Mouse (Mus musculus): ENCODE measurements around the gene Map3k20.
A peak's percentile ranks its signal among the peaks of the same experiment; 100 is the strongest.

The Map3k20 gene

DNA sequence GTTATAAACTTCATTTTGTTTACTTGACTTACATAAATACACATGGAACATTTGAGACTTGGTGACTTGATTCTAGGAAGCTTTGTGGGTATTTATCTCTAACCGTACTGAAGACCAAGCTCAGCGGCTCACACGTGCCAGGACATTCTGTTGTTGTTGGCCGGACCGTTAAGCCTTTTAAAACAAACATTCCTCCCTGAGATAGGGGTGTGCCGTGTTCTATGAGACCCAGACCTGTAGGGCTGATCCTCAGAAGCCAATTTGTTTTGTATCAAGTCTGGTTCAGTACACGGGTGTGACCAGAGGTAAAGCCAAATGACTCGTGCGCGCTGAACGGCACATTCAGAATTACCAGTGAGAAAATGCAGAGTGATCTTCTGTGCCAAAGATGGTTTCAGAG, 97.9 kb downstream of the Map3k20 start:
- no peak for DNase-seq

DNA sequence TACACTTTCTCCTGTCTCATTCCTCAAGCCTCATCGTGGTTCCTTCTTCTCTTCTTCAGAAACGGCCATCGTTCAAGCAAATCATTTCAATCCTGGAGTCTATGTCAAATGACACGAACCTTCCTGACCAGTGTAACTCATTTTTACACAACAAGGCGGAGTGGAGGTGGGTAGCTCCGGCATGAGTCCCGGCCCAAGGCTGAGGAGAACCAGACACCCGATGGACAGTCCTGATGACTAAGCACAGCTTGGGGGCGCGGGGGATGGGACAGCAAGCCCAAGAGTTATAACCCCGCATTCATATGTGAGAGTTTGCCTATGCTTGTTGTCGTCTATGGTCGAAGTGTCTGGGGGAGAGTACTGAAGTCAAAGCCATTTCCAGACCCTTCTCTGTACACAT, 104.0 kb downstream of the Map3k20 start:
- no peak for DNase-seq

DNA sequence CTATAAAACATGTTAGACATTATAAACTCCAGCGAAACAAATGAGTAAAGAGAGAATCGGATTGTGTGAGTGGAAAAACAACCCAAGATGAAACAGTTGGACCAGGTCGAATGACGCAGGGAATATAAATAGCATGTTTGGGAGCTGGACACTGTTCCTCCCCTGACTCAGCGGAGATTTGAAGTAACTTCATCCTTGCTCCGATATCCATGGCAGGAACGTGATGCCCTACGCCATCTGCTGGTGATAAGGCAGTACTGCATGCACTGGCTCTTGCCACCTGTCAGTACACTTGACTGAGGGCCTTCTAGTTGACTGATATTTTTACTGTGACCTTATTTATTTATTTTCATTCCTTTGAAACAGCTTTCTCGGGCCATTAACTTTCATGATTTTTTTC, 104.5 kb downstream of the Map3k20 start:
- peak; percentile 86 to 89 for DNase-seq

DNA sequence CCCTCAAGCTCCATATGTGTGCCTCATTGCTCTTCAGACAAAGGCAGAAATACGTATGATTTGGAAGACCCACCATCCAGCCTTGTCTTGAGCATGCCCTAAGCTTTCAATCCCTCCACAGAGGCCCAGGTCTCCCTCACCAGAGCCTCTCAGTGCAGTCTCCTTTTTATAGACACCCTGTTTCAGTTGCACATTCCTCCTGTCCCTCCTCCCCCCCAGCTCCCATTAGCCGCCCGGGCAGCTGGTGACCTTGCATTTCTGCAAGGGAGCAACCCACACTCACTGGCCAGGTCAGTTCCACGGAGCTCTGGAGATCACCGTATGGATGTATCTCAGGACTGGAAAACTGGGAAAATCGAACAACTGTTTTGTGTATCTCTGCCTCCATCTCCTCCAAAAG, 105.0 kb downstream of the Map3k20 start:
- no peak for DNase-seq

DNA sequence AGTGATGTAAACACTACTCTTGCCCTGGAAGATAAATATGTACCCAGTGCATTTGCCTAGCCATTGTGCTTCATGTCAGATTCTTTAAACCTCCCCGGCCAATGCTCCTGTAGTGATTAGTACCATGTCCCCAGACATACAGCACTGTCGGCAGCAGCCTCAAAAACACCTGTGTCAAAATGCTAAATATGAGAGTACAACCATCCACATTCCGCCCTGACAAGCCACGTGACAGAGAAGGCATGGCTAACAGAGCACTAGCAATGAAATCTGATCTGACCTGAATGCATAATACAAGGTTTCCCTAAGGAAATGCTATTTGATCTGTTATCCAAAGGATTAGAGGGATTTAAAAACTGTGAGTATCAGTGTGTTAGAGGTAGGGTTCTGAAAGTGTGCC, 105.6 kb downstream of the Map3k20 start:
- DNase-seq: no peak

DNA sequence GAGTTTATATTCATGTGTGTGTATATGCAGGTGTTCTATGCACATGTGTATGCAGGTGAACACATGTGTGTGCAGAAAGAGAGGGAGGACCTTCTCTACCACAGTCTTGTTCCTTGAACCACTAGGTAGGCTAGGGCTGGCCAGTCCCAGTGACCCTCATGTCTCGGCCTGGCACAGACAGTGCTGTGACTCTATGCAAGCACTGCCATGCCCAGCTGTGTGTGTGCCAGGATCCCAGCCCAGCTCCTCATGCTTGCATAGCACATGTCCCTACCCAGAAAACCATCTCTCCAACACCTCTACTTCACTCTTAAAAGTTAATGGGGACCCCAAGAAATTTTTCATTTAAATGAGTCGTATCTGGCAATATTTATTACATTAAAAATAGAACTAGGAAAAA, 106.3 kb downstream of the Map3k20 start:
- no peak for DNase-seq

DNA sequence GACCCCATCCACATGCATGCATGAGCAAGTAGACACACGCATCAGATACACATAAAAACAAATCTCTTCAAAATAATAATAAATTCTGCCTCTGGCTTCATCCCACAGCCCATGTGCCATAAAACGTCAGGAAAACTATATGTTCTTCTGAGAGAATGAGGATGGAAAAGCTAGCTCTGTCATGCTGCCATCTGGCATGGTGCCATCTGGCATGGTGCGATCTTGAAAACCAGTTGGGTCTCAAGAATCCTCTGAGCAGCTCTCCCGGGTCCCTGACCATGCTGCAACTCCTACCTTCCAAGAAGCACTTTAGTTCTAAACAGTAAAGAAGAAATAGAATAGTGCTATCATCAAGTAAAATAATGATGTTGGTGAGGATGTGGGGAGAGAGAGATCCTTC, 106.9 kb downstream of the Map3k20 start:
- peak; percentile 47 to 69 for DNase-seq

DNA sequence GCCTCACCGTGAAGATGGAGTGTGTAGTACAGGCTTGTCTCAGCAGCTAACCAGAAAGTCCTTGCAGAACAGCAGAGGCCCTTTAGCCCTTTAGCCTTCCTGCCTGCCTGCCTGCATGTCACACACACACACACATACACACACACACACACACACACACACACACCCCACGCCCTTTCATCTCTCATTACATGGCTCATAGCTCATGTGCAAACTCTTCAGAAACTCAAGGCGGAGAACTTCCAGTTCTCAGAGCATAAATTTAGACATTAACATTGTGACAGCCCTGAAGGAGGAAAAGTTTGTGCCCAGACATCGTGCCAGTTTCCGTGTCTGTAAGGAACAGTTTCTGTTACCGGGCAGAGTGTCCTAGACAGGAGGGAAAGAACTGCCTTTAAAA, 111.5 kb downstream of the Map3k20 start:
- DNase-seq: peak in 1 of 2 experiments; percentile 43

DNA sequence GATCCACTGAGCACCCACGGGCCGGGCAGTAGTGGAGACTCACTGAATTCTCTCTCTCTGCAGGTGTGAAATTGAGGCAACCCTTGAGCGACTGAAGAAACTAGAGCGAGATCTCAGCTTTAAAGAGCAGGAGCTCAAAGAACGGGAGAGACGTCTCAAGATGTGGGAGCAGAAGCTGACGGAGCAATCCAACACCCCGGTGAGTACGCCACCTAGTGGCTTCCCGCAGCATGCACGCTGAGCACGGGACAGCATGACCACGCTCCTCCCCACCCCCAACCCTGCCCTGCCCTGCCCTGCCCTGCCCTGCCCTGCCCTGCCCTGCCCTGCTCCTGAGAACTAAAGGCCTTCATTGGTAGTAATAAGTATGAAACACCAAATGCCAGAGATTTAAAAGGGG, 112.8 kb downstream of the Map3k20 start:
- peak; percentile 83 to 88 for DNase-seq

DNA sequence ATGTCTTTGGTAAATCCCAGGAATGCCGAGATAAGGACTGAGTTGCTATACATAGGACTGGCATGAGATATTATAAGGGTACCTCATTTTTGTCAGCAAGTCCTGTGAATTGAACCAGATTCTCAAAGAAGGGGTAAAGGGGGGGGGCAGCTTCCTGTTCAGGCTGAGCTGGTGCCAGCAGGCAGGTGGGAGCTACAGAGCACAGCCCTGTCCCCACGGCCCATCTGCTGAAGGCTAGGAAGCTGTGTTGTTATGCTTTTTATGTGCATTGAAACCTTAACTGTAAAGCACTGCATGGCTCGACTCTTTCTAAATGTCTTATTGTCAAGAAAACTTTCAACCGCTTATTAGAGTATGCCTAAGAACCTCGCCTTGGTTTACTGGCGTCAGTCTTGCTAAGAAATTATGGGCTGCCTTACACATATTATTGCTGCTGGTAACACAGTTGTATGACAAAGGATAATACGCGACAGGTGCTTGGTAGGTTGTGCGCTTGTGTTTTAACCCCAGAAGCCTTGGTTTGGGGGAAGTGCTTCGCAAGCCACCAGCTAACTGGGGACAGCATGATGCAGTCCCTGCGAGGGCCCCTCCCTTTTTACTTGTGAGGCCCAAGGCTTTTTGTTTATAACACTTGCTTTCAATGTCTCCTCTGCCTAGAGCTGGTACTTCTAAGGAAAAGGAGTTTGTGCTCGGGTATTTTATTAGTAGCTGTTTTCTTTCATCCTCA, 114.2 kb downstream of the Map3k20 start:
- DNase-seq: no peak

DNA sequence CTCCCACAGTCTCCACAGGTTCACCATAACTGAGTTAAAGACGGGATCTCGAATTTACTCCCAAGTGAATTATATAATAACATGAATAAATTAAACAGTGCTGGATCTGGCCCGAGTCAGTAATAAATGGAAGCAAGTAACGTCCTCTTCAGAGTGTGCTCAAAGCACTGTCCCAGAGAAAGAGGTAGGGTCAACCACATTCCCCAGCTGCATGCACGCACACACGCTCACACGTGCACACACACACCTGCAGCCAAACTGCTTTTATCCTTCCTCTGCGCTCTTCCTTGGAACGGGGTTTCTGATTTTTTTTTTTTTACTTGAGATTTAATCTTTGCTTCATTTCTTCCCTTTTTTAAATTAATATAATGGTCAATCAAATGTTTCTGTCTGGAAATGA, 115.9 kb downstream of the Map3k20 start:
- no peak for DNase-seq

DNA sequence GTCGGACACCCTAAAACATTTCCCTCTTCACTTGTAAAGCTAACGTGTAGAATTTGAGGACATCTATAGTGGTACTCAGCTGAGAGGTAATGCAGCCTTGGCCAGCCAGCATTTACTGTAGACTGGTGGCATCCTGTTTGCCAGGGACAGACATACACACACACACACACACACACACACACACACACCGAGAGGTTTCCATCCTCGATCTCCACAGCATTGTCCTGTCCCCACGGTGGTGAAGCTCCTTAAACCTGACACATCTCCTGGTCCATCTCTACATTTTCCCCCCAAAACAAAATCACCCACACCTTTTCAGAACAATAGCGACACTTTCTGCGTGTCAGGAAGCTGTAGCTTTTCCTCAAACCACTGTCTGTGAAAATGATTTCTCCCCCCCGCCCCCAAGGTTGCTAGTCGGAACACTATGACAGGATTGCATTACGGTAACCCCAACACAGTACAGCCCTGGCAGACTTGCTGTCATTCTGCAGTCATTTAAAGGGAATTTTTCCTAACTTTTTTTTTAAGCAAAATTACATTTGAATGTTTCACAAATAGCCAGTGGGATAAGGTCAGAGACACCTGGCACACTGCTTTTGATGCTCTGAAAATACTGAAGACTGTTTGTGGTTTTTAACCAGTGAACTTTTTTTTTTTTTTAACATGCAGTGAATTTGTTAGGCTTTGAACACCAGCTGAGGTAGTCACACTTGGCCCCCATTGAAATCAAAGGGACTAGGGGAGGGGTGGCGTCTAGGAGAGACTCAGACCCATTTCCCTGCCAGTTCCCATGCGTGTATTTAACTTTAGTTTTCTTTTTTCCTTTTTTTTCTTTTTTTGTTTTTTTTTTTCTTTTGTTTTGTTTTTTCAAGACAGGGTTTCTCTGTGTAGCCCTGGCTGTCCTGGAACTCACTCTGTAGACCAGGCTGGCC, 120.5 kb downstream of the Map3k20 start:
- DNase-seq: no peak

DNA sequence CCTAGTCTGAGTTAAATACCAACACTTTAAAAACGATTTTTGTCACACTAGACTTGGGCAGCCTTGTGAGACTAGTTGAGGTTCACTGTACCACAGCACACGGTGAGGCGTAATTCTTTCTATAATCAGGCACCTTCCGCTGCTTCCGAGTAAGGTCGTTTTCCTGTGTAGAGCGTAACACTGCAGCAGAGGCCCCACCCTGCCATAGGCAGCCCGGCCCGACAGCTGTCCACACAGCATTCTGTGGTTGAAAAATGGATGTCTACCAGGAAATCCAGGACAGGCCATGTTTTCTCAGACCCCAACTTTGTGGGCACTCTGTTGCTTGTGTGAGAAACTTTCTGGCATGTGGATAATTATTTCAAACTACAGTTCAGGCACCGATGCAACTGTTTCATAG, 121.3 kb downstream of the Map3k20 start:
- no peak for DNase-seq

DNA sequence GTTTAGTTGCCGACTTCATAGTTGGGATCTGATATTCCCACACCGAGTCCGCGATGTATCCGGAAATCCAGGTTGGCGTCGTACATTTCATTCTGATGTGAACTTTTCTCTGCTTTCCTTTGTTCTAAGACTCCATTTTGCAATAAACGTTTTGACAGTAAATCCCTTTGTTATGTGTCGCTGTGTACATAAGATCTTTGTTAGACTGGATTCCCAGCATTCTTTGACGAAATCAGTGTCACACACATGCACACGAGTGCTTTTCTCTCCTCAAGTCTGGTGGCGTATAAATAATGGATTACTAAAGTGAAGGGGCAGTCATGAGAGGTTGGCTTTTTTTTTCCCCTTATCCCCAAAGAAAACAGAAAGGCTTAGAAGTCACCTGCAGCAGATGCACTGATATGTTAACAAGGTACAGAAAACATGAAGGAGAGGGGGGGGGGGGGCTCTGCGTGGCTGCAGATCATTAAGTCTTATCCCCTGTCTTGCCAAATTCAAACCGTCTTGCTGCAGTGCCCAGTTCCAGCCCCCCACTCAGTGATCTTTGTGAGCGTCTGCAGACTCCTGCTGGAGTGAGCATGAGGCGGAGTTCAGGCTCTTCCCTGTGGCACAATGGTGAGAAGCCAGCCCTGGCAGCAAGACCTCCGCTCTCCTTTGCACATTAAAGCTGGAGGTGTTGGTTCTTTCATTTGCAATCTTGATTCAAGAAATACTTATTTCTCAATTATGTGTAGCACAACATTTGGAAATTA, 122.1 kb downstream of the Map3k20 start:
- no peak for DNase-seq

DNA sequence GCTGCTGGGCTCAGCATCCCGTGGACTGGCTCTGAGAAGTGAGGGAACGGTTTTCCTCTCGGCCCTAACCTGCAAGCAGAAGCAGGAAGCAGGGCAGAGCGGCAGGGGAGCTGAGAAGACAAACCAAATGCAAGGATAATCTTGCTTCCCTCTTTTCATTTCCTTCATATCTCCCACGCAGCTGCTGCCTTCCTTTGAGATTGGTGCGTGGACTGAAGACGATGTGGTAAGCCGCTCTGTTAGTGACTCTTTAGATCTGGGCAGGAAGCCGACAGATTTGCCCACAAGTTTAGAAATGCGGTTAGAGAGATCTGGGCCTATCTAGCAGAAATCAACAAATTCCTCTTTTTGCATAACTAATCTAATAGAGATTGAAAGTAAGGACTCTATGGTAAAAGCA, 124.5 kb downstream of the Map3k20 start:
- no peak for DNase-seq

DNA sequence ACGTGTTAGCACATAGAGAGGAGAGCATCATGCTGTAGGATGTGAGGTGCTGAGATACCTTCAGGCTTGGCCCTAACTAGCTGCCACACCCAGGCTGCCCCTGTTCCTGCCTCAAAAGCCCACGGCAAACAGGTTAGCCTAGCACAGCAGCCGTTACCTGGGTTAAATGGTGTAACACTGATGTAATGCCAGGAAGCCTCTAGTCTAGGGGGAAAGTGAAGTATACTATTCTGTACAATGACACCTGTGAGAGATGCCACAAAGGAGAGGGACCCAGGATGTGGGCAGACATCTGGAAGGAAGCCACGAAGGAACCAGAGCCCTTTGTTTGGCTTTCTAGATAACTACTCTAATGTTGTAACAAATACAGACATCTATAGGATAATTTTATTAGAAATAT, 126.8 kb downstream of the Map3k20 start:
- DNase-seq: no peak

DNA sequence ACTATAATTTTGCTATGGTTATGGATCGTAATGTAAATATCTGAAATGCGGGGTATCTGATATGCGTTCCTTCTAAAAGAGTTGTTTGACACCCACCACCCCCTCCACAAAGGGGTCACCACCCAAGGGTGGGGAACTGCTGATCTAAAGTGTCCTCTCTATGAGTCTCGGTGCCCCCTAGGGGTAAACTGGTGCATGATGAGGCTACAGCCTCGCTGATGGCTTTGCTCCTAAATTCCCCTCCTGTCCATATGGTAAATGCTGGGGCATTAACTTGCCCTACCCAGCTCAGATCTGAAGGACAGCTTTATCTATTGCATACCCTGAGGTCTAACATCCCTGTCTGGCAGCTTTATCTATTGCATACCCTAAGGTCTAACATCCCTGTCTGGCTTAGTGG, 130.0 kb downstream of the Map3k20 start:
- DNase-seq: no peak

DNA sequence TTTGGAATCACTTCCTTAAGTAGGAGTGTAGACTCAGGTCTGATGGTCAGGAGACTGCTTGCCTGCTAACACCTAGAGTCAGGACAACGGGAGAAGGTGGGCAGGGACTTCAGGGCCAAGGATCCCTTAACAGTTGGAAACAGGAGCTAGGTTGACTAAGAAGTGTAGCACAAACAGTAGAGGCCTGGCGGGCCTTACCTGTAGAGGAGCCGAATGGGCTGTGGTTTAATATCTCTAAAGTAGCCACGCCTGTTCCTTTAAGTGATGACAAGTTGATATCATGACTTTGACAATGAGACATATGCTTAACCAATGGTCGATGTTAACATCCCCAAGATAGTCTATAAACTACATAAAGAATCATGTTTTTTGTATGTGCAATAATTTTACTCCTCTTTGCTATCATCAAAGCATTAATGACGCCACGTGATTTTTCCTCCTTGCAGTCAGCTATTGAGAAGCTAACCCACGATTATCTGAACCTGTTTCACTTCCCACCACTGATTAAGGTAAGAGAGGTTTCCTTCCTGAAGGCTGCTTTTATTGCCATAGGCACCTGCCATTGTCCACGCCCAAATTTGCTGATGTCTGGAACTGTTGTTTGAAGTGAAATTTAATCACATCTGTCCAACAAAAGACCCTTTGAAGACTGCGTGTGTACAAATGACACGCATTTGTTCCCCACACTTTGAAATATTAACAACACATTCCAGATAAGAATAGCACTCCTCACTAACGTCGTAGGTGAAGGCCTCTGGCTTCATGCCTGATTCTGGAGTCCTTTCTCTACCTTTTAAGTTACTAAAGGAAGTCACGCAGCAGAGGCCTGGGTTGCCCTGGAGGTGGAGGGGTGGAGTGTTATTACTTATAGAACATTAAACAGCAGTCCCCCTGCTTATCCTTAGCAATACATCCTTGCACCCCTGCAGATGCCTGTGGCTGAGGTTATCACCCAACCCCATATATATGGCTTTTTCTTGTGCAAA, 131.0 kb downstream of the Map3k20 start:
- DNase-seq: no peak

DNA sequence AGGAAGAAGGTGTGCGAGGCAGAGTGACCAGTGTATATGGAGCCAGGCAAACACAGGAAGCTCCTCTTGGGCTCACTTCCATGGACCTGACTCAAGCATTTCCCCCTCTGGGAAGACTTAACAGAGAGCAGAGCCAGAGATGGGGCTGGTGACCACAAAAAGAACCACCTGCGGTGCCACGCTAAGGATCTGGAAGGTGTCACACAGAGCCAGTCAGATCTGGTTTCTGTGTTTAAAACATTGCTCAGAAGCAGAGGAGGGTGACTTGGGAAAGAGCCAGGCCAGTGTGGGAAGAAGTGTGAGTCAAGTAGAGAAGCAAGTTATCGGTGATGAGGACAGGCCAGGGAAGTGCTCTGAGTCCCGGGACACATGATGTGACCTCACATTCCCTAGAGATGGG, 135.1 kb downstream of the Map3k20 start:
- DNase-seq: no peak

DNA sequence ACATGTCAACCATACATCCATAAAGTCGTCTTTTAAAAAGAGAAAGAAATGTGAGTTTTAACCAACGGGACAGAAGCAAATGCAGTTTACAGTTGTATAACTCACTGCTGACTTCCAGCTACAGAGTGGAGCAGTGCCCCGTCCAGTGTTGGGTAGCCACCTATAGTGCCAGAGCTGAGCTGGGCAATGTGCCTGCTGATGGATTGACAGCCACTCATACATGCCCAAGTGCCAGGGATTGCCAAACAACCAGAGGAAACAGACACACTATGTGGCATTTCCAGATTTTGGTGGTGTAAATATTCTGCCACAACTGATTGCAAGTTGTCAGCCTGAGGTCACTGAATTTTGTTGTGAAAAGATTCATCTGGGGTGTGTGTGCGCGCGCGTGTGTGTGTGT, 139.2 kb downstream of the Map3k20 start:
- DNase-seq: no peak

DNA sequence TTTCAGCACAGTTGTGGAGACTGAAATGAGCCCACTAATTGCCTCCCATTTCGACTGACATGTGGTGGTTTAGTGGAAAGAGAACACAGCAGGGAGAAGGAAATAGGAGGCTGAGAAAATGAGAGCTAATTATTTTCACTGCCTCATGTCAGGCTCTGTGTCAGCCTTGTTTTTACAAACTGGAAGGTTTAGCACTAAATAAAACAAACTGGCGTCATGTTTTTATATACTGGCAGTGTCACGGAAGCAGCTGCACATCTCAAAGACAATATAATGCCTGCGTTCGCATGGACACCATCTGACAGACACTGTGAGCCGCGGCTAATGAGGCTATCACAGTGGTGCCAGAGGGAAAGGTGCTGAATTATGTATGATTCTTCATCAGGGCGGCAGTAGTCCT, 141.3 kb downstream of the Map3k20 start:
- no peak for DNase-seq

DNA sequence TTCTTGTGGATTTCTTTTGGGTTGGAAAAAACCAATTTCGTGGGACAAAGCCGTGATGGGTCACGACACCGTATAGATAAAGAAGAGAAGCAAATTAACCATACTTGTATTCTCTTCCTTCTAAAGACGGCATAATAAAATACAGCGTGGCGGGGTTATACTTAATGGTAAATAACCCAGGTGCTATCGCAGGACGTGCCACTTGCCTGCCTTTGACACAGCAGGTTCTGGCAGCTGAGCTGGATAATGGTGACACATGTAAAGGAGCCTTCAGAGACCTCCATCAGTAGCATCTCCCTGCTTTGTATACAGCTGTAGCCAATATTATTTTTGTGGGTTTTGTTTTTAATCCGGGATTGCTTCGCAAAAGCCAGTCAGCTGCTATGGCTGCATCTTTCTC, 141.9 kb downstream of the Map3k20 start:
- DNase-seq: no peak

All from lung, postnatal 4 days (tissue).